Mouse (Mus musculus) Muller cell, postnatal 12 days (primary cell): ENCODE measurements around the gene Lgalsl.

ENCODE experiments used
- DNase-seq: peaks from one replicate; pipeline ENCODE4 v3.0.0-alpha.2; 2015; ENCODE audit errors: inconsistent ontology term

Gene Lgalsl

DNA sequence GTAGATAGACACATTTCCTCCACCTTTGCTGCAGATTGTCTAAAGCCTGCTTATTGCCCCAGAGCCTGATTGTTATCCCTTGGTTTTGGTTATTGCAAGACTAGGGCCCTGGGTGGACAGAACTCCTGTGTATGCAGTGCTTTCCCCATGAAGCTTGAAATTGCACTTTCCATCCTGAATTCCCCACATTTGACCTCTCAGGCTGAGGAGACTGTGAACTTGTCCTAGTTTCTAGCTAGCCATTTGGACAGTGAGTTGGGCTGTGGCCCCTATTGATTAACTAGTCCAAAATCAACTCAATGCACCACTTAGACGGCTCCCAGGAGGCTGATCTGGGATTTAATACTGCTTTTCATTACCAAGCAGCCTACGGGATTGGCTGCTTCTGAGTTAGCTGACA, 6.9 kb downstream of the Lgalsl start:
- no peak for DNase-seq

DNA sequence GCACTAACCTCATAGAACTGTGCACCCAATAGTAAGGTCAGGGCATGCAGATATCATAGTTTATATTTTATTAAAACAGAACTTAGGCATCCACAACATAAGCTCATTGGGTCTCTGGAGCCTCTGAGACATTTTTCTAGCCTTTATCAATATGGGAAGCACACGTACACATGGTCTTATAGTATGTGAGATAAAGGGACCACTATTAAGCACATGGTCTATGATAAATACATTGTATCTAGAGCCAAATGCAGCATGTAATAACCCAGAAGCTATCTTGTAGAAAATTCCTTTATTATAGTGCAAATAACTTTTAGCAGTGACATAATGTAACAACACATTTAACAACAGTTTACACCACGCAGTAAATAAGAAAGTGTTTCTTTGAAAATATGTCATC, 7.6 kb downstream of the Lgalsl start:
- no peak for DNase-seq

DNA sequence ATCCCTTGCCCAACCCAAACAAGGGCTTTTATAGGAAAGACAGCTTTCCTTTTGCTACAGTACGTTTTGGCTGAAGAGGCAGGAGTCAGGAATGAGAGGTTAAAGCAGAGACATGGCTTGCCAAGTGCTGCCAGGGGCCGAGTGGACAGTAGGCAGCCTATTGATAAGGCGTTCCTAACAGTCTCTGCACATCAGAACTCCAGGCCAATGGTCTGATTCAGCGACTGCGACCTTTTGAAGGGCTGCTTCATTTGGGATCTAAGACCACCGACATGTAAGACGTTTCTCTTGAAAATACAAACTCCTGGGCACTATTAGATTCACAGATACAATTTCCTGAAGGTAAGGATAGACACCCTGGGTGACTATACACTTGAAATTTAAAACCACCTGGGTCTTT, 9.5 kb downstream of the Lgalsl start:
- no peak for DNase-seq

DNA sequence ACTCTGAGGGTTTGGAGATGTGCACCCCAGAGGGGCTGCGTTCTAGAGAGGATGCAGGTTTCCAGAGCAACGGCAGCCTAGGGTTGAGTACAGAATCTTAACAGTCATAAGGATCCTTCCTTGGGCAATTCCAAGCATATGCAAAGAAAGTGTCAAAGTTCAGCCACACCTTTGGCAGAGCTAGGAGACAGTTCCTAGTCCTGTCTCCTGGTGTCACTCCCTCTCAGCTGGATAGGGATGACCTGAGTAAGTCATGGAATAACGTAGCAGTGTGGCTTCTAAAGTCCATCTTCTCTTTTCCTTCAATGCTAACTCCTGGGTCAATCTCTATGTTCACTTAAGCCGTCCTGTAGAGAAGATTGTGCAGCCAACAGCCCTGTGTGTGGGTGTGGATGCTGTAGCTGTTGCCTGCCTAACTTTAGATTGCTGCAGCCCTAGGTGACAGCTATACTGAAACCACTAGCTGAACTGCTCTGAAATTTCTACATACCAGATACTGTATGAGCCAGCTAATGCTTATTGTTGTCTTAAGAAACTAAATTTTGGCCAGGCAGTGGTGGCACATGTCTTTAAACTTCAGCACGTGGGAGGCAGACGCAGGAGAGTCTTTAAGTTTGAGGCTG, 16.8 kb downstream of the Lgalsl start:
- DNase-seq, result no peak

DNA sequence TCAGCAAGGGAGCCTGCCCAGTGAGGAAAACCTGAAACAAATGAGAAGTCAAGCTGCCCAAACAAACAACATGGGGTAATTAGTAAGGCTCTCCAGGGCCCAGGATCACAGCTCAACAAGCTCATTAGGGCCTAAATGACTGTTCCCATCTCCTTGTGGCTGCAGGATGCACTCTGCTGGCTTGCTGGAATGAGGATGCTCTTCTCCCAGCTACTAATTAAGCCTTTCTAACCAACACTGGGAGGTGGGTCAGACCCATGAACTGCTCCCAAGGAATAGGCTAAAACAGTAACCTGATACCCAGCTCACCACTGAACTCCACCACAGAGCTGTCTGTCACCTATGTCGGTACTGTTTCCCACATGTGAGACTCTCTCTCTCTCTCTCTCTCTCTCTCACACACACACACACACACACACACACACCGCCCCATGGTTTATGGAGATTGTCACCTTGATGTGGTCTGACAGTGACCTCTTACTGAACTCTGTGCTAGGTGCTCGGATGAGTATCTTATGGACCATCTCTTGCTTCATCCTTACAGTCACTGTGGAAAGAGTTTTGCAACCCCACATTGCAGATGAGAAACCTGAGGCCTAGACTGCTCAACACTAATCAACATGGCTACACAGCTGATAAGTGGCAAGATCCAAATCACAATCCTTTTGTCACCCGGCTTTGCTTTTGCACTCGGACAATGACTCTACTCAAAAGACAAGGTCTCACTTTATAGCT, 18.5 kb downstream of the Lgalsl start:
- DNase-seq, result peak; percentile 73

DNA sequence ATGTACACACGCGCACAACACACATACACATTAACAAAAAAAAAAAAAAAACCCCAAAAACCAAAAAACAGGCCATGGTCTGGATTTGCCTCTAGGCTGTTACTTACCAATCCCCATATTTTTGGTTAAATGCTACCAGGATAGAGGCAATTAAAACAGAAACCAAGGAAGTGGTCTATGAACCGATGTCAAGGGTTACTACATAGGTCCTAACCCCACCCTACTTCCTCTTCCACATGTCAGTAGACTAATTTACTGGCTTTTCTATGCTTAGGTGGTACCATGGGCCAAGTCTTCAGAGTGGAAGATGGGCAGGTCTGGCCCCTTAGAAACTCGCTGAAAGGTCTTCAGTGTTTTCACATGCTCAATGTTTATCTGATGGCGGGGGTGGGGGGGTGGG, 24.2 kb downstream of the Lgalsl start:
- no peak for DNase-seq

DNA sequence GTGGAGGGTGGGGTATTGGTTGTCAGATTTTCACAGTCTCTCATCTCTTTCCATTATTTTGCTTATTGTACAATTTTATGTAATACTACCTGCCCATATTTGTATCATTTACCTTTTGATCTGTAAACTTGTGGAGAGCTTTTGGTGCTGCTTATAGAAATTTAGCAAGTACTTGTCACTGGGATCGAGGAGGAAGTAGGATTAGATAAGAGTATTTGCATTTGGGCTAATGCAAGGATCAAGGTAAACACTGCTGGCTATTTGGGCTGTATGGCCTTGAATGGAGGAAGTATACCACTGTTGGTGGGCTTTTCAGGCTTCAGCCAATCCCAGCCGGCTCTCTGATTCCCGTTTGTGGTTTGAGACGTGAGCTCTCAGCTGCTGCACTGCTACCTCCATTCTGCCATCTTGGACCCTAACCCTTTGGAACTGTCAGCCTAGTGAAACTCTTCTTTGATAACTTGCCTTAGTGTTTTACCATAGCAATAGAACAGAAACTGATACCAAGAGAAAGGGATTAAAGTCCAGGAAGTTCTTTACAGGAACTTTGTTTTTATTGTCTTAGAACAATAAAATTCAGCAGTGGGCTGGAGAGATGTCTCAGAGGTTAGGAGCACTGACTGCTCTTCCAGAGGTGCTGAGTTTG, 25.1 kb downstream of the Lgalsl start:
- DNase-seq, result no peak

DNA sequence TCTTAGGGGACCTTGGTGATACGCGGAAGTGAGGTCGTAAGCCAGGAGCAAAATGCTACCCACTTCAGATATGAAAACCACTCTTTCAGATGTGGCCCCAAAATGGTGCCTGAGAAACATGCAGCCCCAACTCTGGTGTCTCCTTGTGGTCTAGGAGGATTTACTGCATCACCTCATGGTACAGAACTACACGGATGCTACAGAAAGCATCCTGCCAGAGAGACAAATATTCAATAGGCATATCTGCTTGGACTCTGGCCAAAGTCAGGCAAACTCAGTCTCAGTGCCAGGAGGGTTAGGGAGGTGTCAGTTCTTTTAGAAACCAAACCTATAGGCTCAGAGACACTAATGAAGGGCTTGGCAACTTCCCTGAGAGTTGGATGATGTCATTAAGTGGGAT, 26.4 kb downstream of the Lgalsl start:
- DNase-seq, result no peak

DNA sequence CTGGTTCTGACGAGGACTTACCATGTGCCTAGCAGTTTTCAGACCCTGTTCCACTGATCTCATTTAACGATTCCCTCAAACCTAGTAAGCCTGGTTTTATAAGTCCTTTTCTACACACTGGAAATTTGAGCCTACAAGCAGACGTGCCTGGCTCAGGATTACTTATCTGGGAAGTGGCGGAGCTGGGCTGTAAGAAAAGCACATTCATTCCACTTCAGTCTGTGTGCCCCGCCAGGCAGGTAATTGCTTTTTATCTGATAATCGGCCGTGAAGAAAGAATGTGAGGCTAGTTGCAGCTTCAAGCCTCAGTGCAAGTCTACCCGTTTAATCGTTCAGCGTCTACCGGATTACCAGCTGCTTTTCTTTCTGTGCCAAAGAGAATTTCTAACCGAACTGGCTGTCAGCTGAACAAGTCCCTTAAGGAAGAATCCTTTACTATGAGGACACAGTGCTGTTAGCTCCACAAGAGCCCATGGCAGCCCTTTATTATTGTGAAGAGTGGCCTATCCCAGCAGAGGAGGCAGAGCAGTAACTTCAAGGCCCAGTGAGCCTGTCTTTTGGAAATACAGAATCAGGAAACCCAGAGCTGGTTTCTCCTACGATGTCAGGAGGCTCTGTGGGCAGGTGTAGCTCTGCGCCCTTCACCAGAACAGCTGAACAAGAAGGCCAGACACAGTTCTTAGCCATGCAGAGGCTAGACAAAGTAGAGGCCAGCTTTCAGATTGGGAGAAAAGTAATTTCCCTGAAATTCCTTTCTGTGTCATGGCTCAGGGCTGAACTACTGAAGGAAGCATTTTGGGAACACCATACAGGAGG, 30.4 kb downstream of the Lgalsl start:
- DNase-seq, result peak; percentile 29

DNA sequence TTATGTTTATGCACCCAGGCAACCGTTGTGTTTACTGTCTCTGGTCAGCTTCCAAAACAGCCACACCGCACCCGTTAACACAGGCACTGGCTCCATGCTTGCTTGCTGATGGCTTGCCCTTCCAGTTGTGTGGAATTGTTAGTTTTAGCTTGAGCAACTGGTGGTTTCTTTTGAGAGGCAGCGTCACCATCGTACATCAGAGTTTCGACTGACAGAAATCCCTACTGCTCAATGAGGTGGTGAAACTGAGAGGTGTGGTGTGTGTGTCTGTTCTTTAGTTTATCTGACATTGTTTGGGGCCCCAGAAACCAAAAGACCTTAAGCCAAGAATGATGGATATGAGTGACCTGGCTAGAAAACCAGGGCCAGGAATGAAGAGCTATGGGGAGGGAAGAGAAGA, 33.0 kb downstream of the Lgalsl start:
- DNase-seq, result no peak

DNA sequence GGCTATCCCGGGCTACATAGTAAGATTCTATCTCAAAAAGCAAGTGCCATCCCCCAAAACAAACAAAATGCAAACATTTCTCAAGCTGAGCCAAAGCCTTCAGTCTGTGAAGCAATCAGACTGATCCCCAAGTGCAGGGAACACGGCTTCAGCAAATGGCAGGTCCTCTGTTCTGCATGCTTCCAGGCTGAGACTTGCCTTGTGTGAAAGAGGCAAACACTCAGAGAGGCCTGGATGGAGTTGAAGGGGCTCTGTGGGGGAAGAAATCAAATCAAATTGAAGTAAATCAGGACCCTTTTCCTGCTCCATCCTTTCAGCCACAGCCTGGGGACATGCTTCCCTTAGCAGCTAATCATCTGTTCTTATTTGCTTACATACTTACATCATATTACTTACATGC, 35.4 kb downstream of the Lgalsl start:
- DNase-seq, result no peak

DNA sequence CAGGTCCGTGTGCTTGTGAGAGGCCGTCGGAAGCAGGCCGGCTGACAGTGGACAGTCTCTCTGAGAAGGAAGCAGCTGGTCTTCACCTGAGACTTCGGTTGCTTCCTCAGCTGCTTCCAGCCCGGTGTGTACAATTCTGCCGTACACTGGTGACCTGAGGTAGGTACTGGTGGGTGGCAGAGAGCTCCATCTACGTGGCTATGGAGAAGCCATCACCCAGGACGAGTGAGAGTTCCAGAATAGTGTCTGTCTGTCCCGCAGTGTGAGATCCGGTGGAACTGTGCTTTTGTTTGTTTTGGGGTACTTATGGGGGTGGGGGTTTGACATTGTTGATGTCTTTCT, 36.0 kb downstream of the Lgalsl start:
- no peak for DNase-seq

DNA sequence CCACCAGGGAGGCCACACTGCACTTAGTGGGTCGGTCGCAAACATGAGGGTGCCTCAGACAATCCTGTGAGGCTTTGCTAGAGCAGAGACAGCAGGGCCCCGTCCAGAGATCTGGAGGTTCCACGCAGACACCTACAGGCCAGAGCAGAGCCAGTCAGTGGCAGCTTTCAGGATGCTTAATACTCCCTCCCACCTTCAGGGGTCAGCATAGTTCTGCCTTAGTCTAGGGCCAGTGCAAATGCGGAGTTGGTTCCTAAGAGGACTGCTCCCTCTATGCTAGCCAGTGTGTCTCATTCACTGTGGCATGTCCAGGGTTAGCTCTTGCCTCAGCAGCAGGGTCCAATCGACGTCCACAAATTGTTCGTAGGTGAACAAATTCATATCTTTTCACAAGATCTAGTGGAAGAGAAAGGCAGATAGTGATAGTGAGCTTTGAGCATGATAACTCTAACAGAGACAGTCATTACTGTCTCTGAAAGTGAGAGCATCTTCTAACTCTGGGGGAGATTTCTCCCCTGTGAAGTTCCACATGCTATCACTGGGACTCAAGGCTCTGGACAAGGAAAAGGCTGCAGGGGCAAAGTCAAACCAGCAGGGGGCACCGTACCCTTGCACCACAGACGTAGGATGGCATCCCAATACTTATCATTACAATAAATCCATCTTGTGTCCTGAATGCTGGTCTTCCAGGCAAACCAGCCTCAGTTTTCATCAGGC, 36.5 kb downstream of the Lgalsl start:
- DNase-seq, result peak; percentile 77

DNA sequence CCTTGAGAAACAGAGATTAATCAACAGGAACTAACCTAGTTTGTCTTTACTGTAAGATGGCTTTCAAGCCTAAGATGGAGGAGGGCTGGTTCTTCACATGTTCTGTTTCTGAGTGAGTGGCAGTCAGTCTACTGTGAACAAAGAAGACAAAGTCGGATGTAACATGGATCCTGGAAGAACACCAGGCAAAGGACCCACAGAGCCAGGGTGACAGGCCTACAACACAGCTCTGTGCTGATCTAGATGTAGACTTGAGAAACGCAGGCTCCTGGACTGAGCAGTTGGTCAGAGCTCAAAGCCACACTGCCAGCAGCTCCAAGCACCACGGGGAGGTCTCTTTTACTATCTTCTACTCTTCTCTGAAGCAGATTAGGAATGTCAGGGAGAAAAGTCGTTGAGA, 37.2 kb downstream of the Lgalsl start:
- DNase-seq, result no peak

DNA sequence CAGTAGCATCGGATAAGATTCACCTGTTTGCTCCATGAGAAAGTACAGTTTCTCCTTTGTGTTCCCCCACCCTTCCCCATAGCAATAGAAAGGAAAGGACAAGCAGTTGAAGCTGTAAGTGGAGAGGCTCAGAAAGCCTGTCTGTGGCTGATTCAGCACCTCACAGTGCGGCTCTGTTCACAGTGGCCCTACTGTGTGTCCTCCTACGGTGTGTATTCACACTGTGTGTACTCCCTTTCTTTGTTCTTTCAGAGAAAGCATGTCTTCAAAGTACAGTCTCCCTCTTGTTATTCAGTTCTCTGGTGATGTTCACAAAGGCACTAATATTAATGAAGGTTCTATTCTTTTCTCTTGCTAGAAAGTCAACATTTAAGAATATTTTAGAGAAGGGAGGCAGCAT, 38.2 kb downstream of the Lgalsl start:
- DNase-seq, result no peak

DNA sequence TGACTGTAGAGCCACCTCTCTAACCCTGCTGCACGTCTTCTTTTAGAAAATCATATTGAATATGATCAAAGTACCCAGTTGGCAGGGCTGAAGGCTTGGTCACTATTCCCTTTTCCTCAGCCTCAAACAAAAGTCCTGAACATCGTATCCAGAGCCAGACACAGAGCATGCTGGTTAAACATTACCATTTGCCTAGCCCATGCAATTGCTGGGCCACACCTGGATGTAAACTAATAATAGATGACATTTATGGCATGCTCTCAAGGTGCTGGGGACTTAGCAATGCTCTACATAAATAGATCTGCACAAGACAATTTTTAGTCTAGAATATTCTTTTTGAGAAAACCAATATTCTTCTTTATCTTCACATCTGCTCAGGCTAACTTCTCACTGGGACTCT, 39.5 kb downstream of the Lgalsl start:
- DNase-seq, result no peak

DNA sequence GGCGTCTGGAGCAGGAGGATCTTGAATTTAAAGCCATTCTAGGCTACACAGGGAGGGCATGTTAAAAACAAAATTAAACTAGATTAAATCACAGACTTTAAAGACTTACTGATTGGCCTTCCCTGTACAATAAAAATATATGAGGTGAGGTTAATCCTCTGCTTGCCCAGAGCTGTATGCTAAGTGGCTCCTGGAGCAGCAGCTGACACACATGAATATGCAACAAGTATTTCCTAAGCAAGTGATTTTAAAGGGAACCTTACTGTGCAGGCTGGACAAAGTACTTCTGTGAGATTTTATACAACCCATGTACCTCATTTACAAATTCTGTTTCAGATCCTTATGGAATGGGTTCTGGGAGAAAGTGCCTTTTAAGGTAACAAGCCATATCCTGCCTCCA, 41.8 kb downstream of the Lgalsl start:
- no peak for DNase-seq

DNA sequence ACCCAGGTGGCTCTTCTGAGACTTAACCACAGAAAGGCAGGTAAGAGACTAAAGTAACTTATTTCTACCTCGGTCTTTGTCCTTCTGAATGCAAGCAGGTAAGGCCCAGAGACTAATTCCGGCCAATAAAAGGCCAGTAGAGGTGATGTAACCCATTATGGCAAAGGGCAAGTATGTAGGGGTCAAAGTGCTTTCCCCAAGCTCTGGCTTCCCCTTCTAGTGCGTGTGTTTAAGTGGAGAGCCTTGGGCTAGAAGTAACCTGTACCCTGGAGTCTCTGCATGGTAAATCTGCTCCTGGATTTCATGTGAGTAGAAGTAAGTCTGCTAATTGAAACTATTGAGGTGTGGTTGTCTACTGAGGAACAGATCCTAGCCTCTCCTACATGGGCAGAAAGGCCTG, 42.8 kb downstream of the Lgalsl start:
- DNase-seq, result no peak

DNA sequence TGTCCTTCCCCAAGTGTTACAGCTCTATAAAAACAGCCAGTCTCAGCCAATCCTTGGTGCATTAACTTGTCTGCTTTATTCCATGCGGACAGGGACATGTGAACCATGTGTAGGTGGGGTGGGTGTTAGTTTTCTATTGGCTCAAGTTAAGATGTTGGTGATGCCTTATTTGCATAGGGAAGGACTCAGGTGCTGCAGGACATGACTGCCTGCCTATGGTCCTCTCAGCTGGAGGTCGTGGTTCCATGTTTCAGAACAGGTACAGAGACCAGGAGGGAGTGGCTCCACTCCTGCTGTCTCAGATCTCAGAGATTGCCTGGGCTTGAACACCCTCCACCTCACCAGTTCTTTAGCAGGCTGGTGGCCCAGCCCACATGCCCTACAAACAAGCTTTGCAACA, 44.7 kb downstream of the Lgalsl start:
- no peak for DNase-seq

DNA sequence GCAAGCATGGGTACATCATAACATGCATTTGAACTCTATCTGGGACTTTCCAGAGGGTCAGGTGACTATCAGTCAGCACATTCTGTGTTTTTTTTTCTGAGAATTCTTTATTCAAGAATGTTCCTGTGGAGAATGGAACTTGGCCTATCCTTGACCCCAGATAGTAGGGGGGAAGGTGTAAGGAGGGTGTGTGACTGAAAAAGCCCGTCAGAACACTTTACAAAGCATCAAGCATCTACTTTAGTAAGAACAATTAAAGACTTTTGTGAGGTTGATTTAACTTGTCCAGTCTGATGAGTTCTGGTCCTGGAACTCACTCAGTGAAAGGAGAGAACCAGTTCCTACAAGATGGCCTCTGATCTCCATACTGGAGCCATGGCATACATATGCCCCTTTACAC, 45.7 kb downstream of the Lgalsl start:
- DNase-seq, result no peak

DNA sequence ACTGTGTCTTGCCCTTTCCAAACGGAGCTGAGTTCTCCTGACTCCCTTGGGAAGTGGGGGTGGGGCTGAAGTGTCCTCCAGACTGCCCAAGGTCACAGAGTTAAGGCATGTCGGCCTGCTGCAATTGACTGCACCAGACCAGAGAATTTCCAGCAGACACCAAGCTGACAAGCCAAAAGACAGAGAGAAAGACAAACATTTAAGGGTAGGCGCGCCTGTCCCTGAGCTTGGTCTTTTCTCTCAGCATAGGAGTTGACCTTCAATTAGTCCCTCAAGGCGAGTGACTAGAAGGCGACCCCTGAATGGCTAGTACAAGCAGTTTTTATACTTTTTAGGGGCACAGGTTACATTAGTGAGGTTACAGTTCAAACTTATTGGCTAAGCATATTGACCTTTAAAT, 46.1 kb downstream of the Lgalsl start:
- DNase-seq, result no peak

DNA sequence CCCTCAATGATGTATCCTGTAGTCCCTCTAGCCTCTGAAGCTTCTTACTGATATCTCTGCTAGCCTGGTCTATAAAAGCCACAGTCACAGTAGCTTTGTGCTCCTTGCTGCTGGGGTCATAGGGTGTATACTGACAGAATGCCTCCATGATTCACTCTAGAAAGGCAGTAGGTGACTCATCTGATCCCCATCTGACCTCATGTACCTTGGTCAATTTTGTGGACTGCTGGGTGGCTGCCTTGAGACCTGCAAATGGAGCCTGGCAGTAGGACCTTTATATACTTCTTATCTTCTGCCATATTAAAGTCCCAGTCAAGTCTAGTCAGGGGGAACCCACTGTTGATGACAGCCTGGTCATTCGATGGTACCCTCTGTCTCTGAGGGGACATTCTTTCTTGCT, 47.4 kb downstream of the Lgalsl start:
- DNase-seq, result no peak
